Mouse (Mus musculus) liver, embryonic 13.5 days (tissue): ENCODE data around the gene 1700125H20Rik. TPM values are rescaled to one million over a fixed set of nuclear protein-coding genes. Genes with fewer than 3 reads are reported as not detected.

Source experiments
- ATAC-seq: fragments of 200-750 bp; cut with Nextera tagmentation; 2 replicates; pipeline ENCODE4 v1.8.0; 2017; ENCODE audit warnings: low read depth, mild to moderate bottlenecking, moderate number of reproducible peaks, moderate library complexity
- DNase-seq: peaks from one replicate; pipeline ENCODE4 v3.0.0; 2022
- H3K27ac ChIP-seq: fragments of 300-500 bp; sonication (generic); 2 replicates; pipeline ENCODE4 v1.5.1; 2015; ENCODE audit warnings: moderate library complexity, mild to moderate bottlenecking, inconsistent platforms
- H3K27me3 ChIP-seq: fragments of 300-500 bp; sonication (generic); 2 replicates; pipeline ENCODE4 v1.6.1; 2015; ENCODE audit warnings: mild to moderate bottlenecking, inconsistent platforms
- H3K36me3 ChIP-seq: fragments of 300-500 bp; sonication (generic); 2 replicates; pipeline ENCODE4 v1.6.1; 2015; ENCODE audit warnings: mild to moderate bottlenecking, inconsistent platforms
- H3K4me1 ChIP-seq: fragments of 300-500 bp; sonication (generic); replicated peaks from 2 replicates; pipeline ENCODE4 v1.6.1; 2015; ENCODE audit warnings: inconsistent platforms
- H3K4me2 ChIP-seq: fragments of 300-500 bp; sonication (generic); 2 replicates; pipeline ENCODE4 v1.6.1; 2015; ENCODE audit warnings: inconsistent platforms, mild to moderate bottlenecking, moderate library complexity
- H3K4me3 ChIP-seq: fragments of 300-500 bp; sonication (generic); replicated peaks from 2 replicates; pipeline ENCODE4 v1.5.1; 2015; ENCODE audit warnings: mild to moderate bottlenecking, inconsistent platforms
- H3K9ac ChIP-seq: fragments of 300-500 bp; sonication (generic); 2 replicates; pipeline ENCODE4 v1.6.1; 2015; ENCODE audit warnings: mild to moderate bottlenecking, inconsistent platforms
- H3K9me3 ChIP-seq: fragments of 300-500 bp; sonication (generic); replicated peaks from 2 replicates; pipeline ENCODE4 v1.6.1; 2016; ENCODE audit warnings: inconsistent platforms
- WGBS: fragments of 180-500 bp; shearing (Covaris S2); methylation state at CpG from one replicate; pipeline ENCODE4 v1.1.7; 2015; ENCODE audit not compliant: insufficient replicate concordance; 5-methylcytosine and 5-hydroxymethylcytosine counted together
- polyA plus RNA-seq: library from polyadenylated mRNA; unstranded; fragments of >200 nt; fragmentation: Nextera tagmentation; extraction: Ambion mirVana; gene quantifications from 2 replicates; pipeline ENCODE4 v1.2.1, GENCODE M21; 2015

Gene 1700125H20Rik
- polyA plus RNA-seq, 1 experiment from 2014 or later: not detected

- ATAC-seq (peak; percentile 74), DNase-seq (no peak)
- WGBS: 38% methylated on average over 4 of the region's 4 CpGs
- H3K27me3 ChIP-seq: no peaks in the 10 kb centered on the region
- peaks cover 44% of the 10 kb centered on the region for H3K36me3 ChIP-seq
- H3K4me1 ChIP-seq: peaks cover 12% of the 10 kb centered on the region
- H3K27ac ChIP-seq: 0 out of 2 replicates have a peak overlapping the region, but pooled peaks have one; percentile 30
- H3K9ac ChIP-seq: no peak overlapping the region
- H3K4me3 ChIP-seq: no peak overlapping the region
- no peak overlapping the region for H3K4me2 ChIP-seq
- H3K9me3 ChIP-seq: no peaks in the 10 kb centered on the region
Measured at GRCm38 (mm10) chr11:85189110-85189509, 18.9 kb downstream of the 1700125H20Rik start.

GRCm38 (mm10) chr11:85190741-85191140 lies 20.5 kb downstream of the 1700125H20Rik start:
- peaks cover 60% of the 10 kb centered on the region for H3K36me3 ChIP-seq
- 89% methylated on average over 12 of the region's 12 CpGs for WGBS
- no peak overlapping the region for H3K9ac ChIP-seq
- H3K4me2 ChIP-seq: no peak overlapping the region
- ATAC-seq (no peak), DNase-seq (no peak)
- H3K4me3 ChIP-seq: no peak overlapping the region
- no peaks in the 10 kb centered on the region for H3K27me3 ChIP-seq
- peaks cover 12% of the 10 kb centered on the region for H3K4me1 ChIP-seq
- no peak overlapping the region for H3K27ac ChIP-seq
- no peaks in the 10 kb centered on the region for H3K9me3 ChIP-seq

- H3K4me1 ChIP-seq: peaks cover 4% of the 10 kb centered on the region
- 87% methylated on average over 11 of the region's 11 CpGs for WGBS
- H3K4me3 ChIP-seq: no peak overlapping the region
- H3K9me3 ChIP-seq: no peaks in the 10 kb centered on the region
- H3K36me3 ChIP-seq: peaks cover 85% of the 10 kb centered on the region
- H3K27ac ChIP-seq: no peak overlapping the region
- DNase-seq (no peak), ATAC-seq (no peak)
- H3K27me3 ChIP-seq: no peaks in the 10 kb centered on the region
- H3K9ac ChIP-seq: no peak overlapping the region
- no peak overlapping the region for H3K4me2 ChIP-seq
Measured at GRCm38 (mm10) chr11:85194206-85194605, 24.0 kb downstream of the 1700125H20Rik start.

- WGBS: 84% methylated on average over 9 of the region's 9 CpGs
Measured at GRCm38 (mm10) chr11:85196046-85196445, 25.8 kb downstream of the 1700125H20Rik start.

GRCm38 (mm10) chr11:85198906-85199305 lies 28.7 kb downstream of the 1700125H20Rik start:
- DNase-seq: no peak
- H3K9ac ChIP-seq: no peak overlapping the region
- no peak overlapping the region for H3K4me3 ChIP-seq
- H3K4me1 ChIP-seq: no peaks in the 10 kb centered on the region
- no peak overlapping the region for H3K27ac ChIP-seq
- H3K36me3 ChIP-seq: peaks cover 81% of the 10 kb centered on the region
- 80% methylated on average over 2 of the region's 2 CpGs for WGBS
- H3K4me2 ChIP-seq: no peak overlapping the region
- no peaks in the 10 kb centered on the region for H3K27me3 ChIP-seq
- ATAC-seq: no peak
- no peaks in the 10 kb centered on the region for H3K9me3 ChIP-seq

More at GRCm38 (mm10) chr11:85196046-85196445, 25.8 kb downstream of the 1700125H20Rik start:
- H3K9me3 ChIP-seq: no peaks in the 10 kb centered on the region
- ATAC-seq: no peak
- H3K27me3 ChIP-seq: no peaks in the 10 kb centered on the region
- no peaks in the 10 kb centered on the region for H3K4me1 ChIP-seq
- H3K27ac ChIP-seq: no peak overlapping the region
- no peak overlapping the region for H3K9ac ChIP-seq
- DNase-seq: no peak
- no peak overlapping the region for H3K4me2 ChIP-seq
- H3K4me3 ChIP-seq: no peak overlapping the region
- H3K36me3 ChIP-seq: peaks cover 87% of the 10 kb centered on the region

- Histone ChIP-seq H3K9me3 (no peaks in the 10 kb centered on the region), H3K9ac (no peak overlapping the region), H3K27me3 (no peaks in the 10 kb centered on the region), H3K36me3 (peaks cover 64% of the 10 kb centered on the region), H3K4me1 (no peaks in the 10 kb centered on the region), H3K4me3 (no peak overlapping the region), H3K4me2 (no peak overlapping the region), H3K27ac (no peak overlapping the region)
- ATAC-seq (no peak), DNase-seq (no peak)
Measured at GRCm38 (mm10) chr11:85206231-85206630, 36.0 kb downstream of the 1700125H20Rik start.

GRCm38 (mm10) chr11:85211151-85211550 lies 40.9 kb downstream of the 1700125H20Rik start:
- Histone ChIP-seq H3K27ac (no peak overlapping the region), H3K27me3 (no peaks in the 10 kb centered on the region), H3K4me3 (no peak overlapping the region), H3K4me1 (peaks cover 11% of the 10 kb centered on the region), H3K9me3 (no peaks in the 10 kb centered on the region), H3K4me2 (no peak overlapping the region), H3K36me3 (peaks cover 71% of the 10 kb centered on the region), H3K9ac (no peak overlapping the region)
- DNase-seq (no peak), ATAC-seq (no peak)
- 84% methylated on average over 2 of the region's 2 CpGs for WGBS

GRCm38 (mm10) chr11:85213215-85213614 lies 43.0 kb downstream of the 1700125H20Rik start:
- no peaks in the 10 kb centered on the region for H3K9me3 ChIP-seq
- no peaks in the 10 kb centered on the region for H3K27me3 ChIP-seq
- ATAC-seq (peak; percentile 81), DNase-seq (no peak)
- no peak overlapping the region for H3K9ac ChIP-seq
- H3K4me1 ChIP-seq: peaks cover 11% of the 10 kb centered on the region
- no peak overlapping the region for H3K4me2 ChIP-seq
- no peak overlapping the region for H3K4me3 ChIP-seq
- H3K36me3 ChIP-seq: peaks cover 59% of the 10 kb centered on the region
- H3K27ac ChIP-seq: no peak overlapping the region
- WGBS: 53% methylated on average over 2 of the region's 2 CpGs

GRCm38 (mm10) chr11:85214679-85215078 lies 44.5 kb downstream of the 1700125H20Rik start:
- H3K4me3 ChIP-seq: no peak overlapping the region
- H3K9ac ChIP-seq: no peak overlapping the region
- H3K36me3 ChIP-seq: peaks cover 49% of the 10 kb centered on the region
- H3K27me3 ChIP-seq: no peaks in the 10 kb centered on the region
- H3K4me1 ChIP-seq: peaks cover 13% of the 10 kb centered on the region
- no peak for ATAC-seq
- 79% methylated on average over 3 of the region's 3 CpGs for WGBS
- no peak for DNase-seq
- no peaks in the 10 kb centered on the region for H3K9me3 ChIP-seq
- no peak overlapping the region for H3K4me2 ChIP-seq
- no peak overlapping the region for H3K27ac ChIP-seq

- Histone ChIP-seq H3K9me3 (no peaks in the 10 kb centered on the region), H3K4me2 (no peak overlapping the region)
- 77% methylated on average over 3 of the region's 3 CpGs for WGBS
Measured at GRCm38 (mm10) chr11:85219014-85219413, 48.8 kb downstream of the 1700125H20Rik start.

GRCm38 (mm10) chr11:85222561-85222960 lies 52.4 kb downstream of the 1700125H20Rik start:
- Histone ChIP-seq H3K27me3 (no peaks in the 10 kb centered on the region), H3K4me1 (peaks cover 8% of the 10 kb centered on the region; the same call in 1 of the 2 replicates), H3K27ac (no peak overlapping the region), H3K4me3 (no peak overlapping the region), H3K9me3 (no peaks in the 10 kb centered on the region), H3K36me3 (peaks cover 11% of the 10 kb centered on the region; the same call in 1 of the 2 replicates), H3K9ac (no peak overlapping the region), H3K4me2 (no peak overlapping the region)
- no peak for DNase-seq
- no peak for ATAC-seq
- 95% methylated on average over 6 of the region's 6 CpGs for WGBS

More at GRCm38 (mm10) chr11:85219014-85219413, 48.8 kb downstream of the 1700125H20Rik start:
- no peak overlapping the region for H3K27ac ChIP-seq
- peaks cover 4% of the 10 kb centered on the region; the same call in 1 of the 2 replicates for H3K4me1 ChIP-seq
- no peak overlapping the region for H3K4me3 ChIP-seq
- H3K27me3 ChIP-seq: no peaks in the 10 kb centered on the region
- no peak for DNase-seq
- ATAC-seq: no peak
- peaks cover 18% of the 10 kb centered on the region for H3K36me3 ChIP-seq
- H3K9ac ChIP-seq: no peak overlapping the region

- Histone ChIP-seq H3K4me3 (no peak overlapping the region), H3K4me2 (no peak overlapping the region), H3K36me3 (peaks cover 11% of the 10 kb centered on the region; the same call in 1 of the 2 replicates), H3K27ac (no peak overlapping the region), H3K9ac (no peak overlapping the region), H3K27me3 (no peaks in the 10 kb centered on the region), H3K4me1 (peaks cover 13% of the 10 kb centered on the region; the same call in 1 of the 2 replicates), H3K9me3 (no peaks in the 10 kb centered on the region)
- no peak for DNase-seq
- ATAC-seq: 0 out of 2 replicates have a peak, but pooled peaks have one; percentile 5
- 76% methylated on average over 3 of the region's 3 CpGs for WGBS
Measured at GRCm38 (mm10) chr11:85223248-85223647, 53.0 kb downstream of the 1700125H20Rik start.
